Mouse (Mus musculus) thymus, postnatal 4 days (tissue): ENCODE measurements at regions not wholly inside any gene's neighbourhood (a gene's known extent, or its start where the extent isn't known, plus 50 kb on each side); places are given as distances from the start of the nearest gene placed in this dataset.

ENCODE experiments used
- DNase-seq: peaks from one replicate; pipeline ENCODE4 v3.0.0; 2021

GRCm38 (mm10) chr16:92239812-92240211 is 52.4 kb upstream of the Kcne2 start:
- DNase-seq: peak; percentile 14

DNA sequence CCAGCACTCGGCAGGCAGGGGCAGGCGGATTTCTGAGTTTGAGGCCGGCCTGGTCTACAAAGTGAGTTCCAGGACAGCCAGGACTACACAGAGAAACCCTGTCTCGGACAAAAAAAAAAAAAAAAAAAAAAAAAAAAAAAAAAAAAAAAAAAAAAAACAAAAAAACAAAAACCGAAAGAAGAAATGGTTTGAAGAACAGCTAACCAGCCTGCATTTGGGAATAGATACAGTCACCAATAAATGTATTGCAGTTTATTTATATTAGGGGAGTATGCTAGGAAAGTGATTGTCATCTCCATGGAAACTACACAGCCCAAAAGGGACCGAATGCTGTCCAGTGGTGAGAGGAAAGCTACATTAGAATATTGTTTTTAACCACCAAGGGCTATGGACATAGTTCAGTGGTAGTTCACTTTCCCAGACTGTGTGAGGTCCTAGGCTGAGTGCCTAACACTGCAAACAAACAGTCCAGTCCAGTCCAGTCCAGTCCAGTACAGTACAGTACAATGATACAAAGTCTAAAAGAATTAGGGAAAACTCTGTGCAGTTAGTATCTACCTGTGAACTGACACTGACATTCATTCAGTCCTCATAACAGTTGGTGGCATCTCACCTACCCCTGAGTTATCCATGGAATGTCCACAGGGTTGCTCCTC is 50.1 kb upstream of the Kcne2 start:
- DNase-seq: no peak
